Mouse (Mus musculus) effector memory CD4-positive, alpha-beta T cell, adult 5 months (primary cell): ENCODE measurements around the gene Abca16. TPM values are rescaled to one million over a fixed set of nuclear protein-coding genes. Genes with fewer than 3 reads are reported as not detected.

ENCODE experiments used
- polyA plus RNA-seq: library from polyadenylated mRNA; unstranded; fragments of 100-300 nt; shearing (Covaris generic); gene quantifications from one replicate; pipeline ENCODE4 v1.2.1, GENCODE M21; 2017

Abca16 gene
- not detected for polyA plus RNA-seq

GRCm38 (mm10) chr7:120409447-120409846, at the start of gene Abca16:
Gene Abca16 (plus strand): TSS chr7:120409647.

Other genes starting within 250 kb of the Abca16 start
- gene Anks4b, start 235.8 kb upstream of the Abca16 start, polyA plus RNA-seq = not detected
- not detected for gene Crym, start 207.5 kb upstream of the Abca16 start, polyA plus RNA-seq
- not detected for gene Abca14, start 205.7 kb upstream of the Abca16 start, polyA plus RNA-seq
- not detected for gene Abca15, start 81.0 kb upstream of the Abca16 start, polyA plus RNA-seq
- 98.0 TPM for gene Uqcrc2, start 225.5 kb downstream of the Abca16 start, polyA plus RNA-seq